40 mouse cellular contexts compared by ENCODE assay signal in the genomic region with DNA sequence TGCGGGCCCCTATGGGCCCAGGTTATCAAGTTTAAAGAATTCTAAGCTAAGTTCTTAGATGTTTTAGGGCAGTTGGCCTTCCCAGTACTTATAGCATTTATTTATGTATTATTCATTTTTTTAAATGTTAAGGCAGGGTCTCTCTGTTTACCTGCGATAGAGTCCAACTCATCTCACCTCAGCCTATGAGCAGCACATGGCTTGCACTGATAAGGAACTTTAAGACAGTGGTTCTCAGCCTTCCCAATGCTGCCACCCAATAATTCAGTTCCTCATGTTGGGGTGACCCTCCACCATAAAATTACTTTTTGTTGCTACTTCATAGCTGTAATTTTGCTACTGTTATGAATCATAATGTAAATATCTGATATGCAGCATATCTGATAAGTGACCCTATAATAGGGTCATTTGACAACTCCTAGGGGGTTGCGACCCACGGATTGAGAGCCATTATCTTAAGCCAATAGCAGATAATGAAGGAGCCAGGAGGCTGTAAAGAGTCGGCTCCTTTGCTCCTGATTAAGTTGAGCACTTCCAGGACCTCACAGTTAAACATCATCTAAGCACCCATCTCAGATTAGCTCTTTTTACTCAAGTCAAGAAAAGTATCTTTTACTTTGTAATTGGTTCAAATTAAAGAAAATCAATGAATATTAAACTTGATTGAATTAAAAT. TPM values are rescaled to one million over a fixed set of nuclear protein-coding genes. Genes with fewer than 3 reads are reported as not detected.
DNase-seq lines count a peak whose midpoint lies in the region; ATAC-seq and TF ChIP-seq lines count a peak whose summit lies in the region.
"Had no signal": no experiment of that assay in that cellular context is flagged by ENCODE, and none has a peak within 500 bp of the region (broad histone marks: within the 10 kb centered on the region; RNA-seq: fewer than 3 reads in every experiment).

No protein-coding gene starts in this region.

- H3K4me2 ChIP-seq in liver, embryonic 14.5 days (ENCODE audit: low read depth) = peak overlapping the region; percentile 2; the same call in 1 of the 2 replicates
- H3K4me2 ChIP-seq in midbrain, embryonic 16.5 days (ENCODE audit: low read length) = no peak overlapping the region
- H3K4me2 ChIP-seq: heart, embryonic 15.5 days; limb, embryonic 12.5 days; midbrain, embryonic 15.5 days; neural tube, embryonic 12.5 days; stomach, embryonic 15.5 days had no signal

- no peak overlapping the region for H3K4me3 ChIP-seq in heart, embryonic 10.5 days
- H3K4me3 ChIP-seq in liver, embryonic 14.5 days (ENCODE audit: insufficient read depth in 1 of 2, low read depth in 2 of 2, low read length in 2 of 2) = no peak overlapping the region
- no peak overlapping the region for H3K4me3 ChIP-seq in midbrain, embryonic 16.5 days (ENCODE audit: low read depth, low read length)
- H3K4me3 ChIP-seq in left cerebral cortex, adult 2 months = no peak overlapping the region
- H3K4me3 ChIP-seq: forebrain, embryonic 10.5 days; gastrocnemius, adult 2 months; heart, embryonic 15.5 days; limb, embryonic 12.5 days; midbrain, embryonic 10.5 days; midbrain, embryonic 15.5 days; myocyte; neural tube, embryonic 12.5 days; stomach, embryonic 15.5 days had no signal

- H3K27me3 ChIP-seq in heart, embryonic 10.5 days (ENCODE audit: insufficient read depth, poor library complexity, severe bottlenecking) = no peaks in the 10 kb centered on the region
- no peaks in the 10 kb centered on the region for H3K27me3 ChIP-seq in liver, embryonic 14.5 days (ENCODE audit: control insufficient read depth, insufficient read depth, low read length)
- no peaks in the 10 kb centered on the region for H3K27me3 ChIP-seq in midbrain, embryonic 16.5 days (ENCODE audit: control insufficient read depth, insufficient read depth, low read depth, low read length)
- H3K27me3 ChIP-seq: CH12.LX; heart, embryonic 15.5 days; limb, embryonic 12.5 days; midbrain, embryonic 15.5 days; neural tube, embryonic 12.5 days; stomach, embryonic 15.5 days had no signal

- peak; percentile 65 for ATAC-seq in erythroid progenitor cell, adult 5-6 weeks (replicated peaks; ENCODE audit: low FRiP score, poor library complexity, severe bottlenecking)
- ATAC-seq in liver, embryonic 14.5 days (ENCODE audit: insufficient read depth) = peak; percentile 76
- peak; percentile 48 for ATAC-seq in megakaryocyte-erythroid progenitor cell, adult 5-6 weeks (replicated peaks; ENCODE audit: low FRiP score, low TSS enrichment, poor library complexity, severe bottlenecking)
- no peak for ATAC-seq in midbrain, embryonic 16.5 days
- ATAC-seq: forebrain, embryonic 16.5 days; hindbrain, embryonic 16.5 days; intestine, embryonic 16.5 days; lung, postnatal 0 days; midbrain, embryonic 15.5 days had no signal

- no peak overlapping the region for H3K9ac ChIP-seq in liver, embryonic 14.5 days (replicated peaks)
- no peak overlapping the region for H3K9ac ChIP-seq in midbrain, embryonic 16.5 days (ENCODE audit: low read depth, low read length)
- H3K9ac ChIP-seq: heart, embryonic 15.5 days; limb, embryonic 12.5 days; midbrain, embryonic 15.5 days; neural tube, embryonic 12.5 days; stomach, embryonic 15.5 days had no signal

- peaks cover 31% of the 10 kb centered on the region; the same call in 1 of the 2 replicates for H3K4me1 ChIP-seq in heart, embryonic 10.5 days
- H3K4me1 ChIP-seq in liver, embryonic 14.5 days (replicated peaks; ENCODE audit: control insufficient read depth in 2 of 2, insufficient read depth in 2 of 2, low read length in 1 of 2) = peaks cover 13 to 26% of the 10 kb centered on the region in 2 experiments
- no peaks in the 10 kb centered on the region for H3K4me1 ChIP-seq in midbrain, embryonic 16.5 days (ENCODE audit: control insufficient read depth, insufficient read depth, low read length)
- H3K4me1 ChIP-seq: forebrain, embryonic 10.5 days; limb, embryonic 12.5 days; midbrain, embryonic 15.5 days; neural tube, embryonic 12.5 days; stomach, embryonic 15.5 days had no signal

- no peaks in the 10 kb centered on the region for H3K36me3 ChIP-seq in heart, embryonic 10.5 days
- no peaks in the 10 kb centered on the region for H3K36me3 ChIP-seq in liver, embryonic 14.5 days (replicated peaks; ENCODE audit: control insufficient read depth, insufficient read depth, low read depth)
- H3K36me3 ChIP-seq in midbrain, embryonic 16.5 days (ENCODE audit: control insufficient read depth, insufficient read depth, low read length) = no peaks in the 10 kb centered on the region
- H3K36me3 ChIP-seq: forebrain, embryonic 10.5 days; heart, embryonic 15.5 days; limb, embryonic 12.5 days; midbrain, embryonic 10.5 days; midbrain, embryonic 15.5 days; neural tube, embryonic 12.5 days; stomach, embryonic 15.5 days had no signal

- WGBS in heart, embryonic 10.5 days = 45% methylated on average over 5 of the region's 5 CpGs
- 31% methylated on average over 5 of the region's 5 CpGs for WGBS in liver, embryonic 14.5 days (ENCODE audit: insufficient replicate concordance)
- WGBS in midbrain, embryonic 16.5 days = 86% methylated on average over 5 of the region's 5 CpGs

- intact Hi-C loops in left cerebral cortex, adult 2 months (cut with DNase I) = loop anchor here (10.0 kb wide), 1 partner anchor 148 kb away; no protein-coding TSS in a partner anchor

- H3K9me3 ChIP-seq in heart, embryonic 10.5 days = no peaks in the 10 kb centered on the region
- no peaks in the 10 kb centered on the region for H3K9me3 ChIP-seq in liver, embryonic 14.5 days (ENCODE audit: control insufficient read depth, low read length)
- H3K9me3 ChIP-seq in midbrain, embryonic 16.5 days (replicated peaks; ENCODE audit: control insufficient read depth, low read length, poor library complexity, severe bottlenecking) = no peaks in the 10 kb centered on the region
- H3K9me3 ChIP-seq: limb, embryonic 12.5 days; midbrain, embryonic 10.5 days; midbrain, embryonic 15.5 days; stomach, embryonic 15.5 days had no signal

- no peak for TF ChIP-seq CTCF in liver, embryonic 14.5 days (IDR thresholded peaks at IDR 0.05; ENCODE audit: low read depth)
- no peak for TF ChIP-seq CTCF in left cerebral cortex, adult 2 months (IDR thresholded peaks at IDR 0.05)

- H3K27ac ChIP-seq in heart, embryonic 10.5 days = no peak overlapping the region
- H3K27ac ChIP-seq in liver, embryonic 14.5 days = peak overlapping the region; percentile 15; the same call in 1 of the 2 replicates
- no peak overlapping the region for H3K27ac ChIP-seq in midbrain, embryonic 16.5 days (ENCODE audit: low read length)
- no peak overlapping the region for H3K27ac ChIP-seq in left cerebral cortex, adult 2 months
- H3K27ac ChIP-seq: forebrain, embryonic 10.5 days; gastrocnemius, adult 2 months; heart, embryonic 15.5 days; limb, embryonic 12.5 days; macrophage; midbrain, embryonic 10.5 days; midbrain, embryonic 15.5 days; neural tube, embryonic 12.5 days; stomach, embryonic 15.5 days had no signal

- peak; percentile 51 for DNase-seq in heart, embryonic 10.5 days (ENCODE audit: low spot score)
- DNase-seq in heart, adult 8-10 months (ENCODE audit: low spot score) = no peak
- peak in 2 of 3 experiments; percentile 73 to 82 for DNase-seq in liver, embryonic 14.5 days (ENCODE audit: low read depth in 3 of 3, low spot score in 3 of 3)
- no peak for DNase-seq in left cerebral cortex, adult 2 months (ENCODE audit: extremely low spot score in 1 of 2, low spot score in 2 of 2)
- DNase-seq in urinary bladder, postnatal 10 days (ENCODE audit: low spot score) = no peak
- DNase-seq: adrenal gland, postnatal 25 days; cerebellum, adult 11 months; cerebellum, adult 9-10 months; cerebellum, postnatal 36 days; gastrocnemius, adult 2 months; kidney, adult 9 months; kidney, postnatal 10 days; layer of hippocampus, postnatal 36 days; lung, adult 18-20 months had no signal

- TF ChIP-seq EP300 in liver, embryonic 14.5 days (IDR thresholded peaks at IDR 0.05; ENCODE audit: low read depth) = peak; percentile 71

RNA-seq across cellular contexts. Expression of a gene that starts 17.6 kb away (rescaled TPM):
- polyA plus RNA-seq in heart, embryonic 10.5 days (2016; fragmentation: Nextera tagmentation; extraction: Ambion mirVana) = not detected in 2 replicates
- not detected for total RNA-seq in heart, adult 8-10 months (2022)
- not detected in 2 replicates for total RNA-seq in erythroid progenitor cell, adult 5-6 weeks (2015; ENCODE audit: low replicate concordance)
- total RNA-seq in erythroid progenitor cell, adult 5-6 weeks (2017; ENCODE audit: low replicate concordance) = not detected in 2 replicates
- not detected in 2 replicates for polyA plus RNA-seq in liver, embryonic 14.5 days (2012; rRNA removed)
- not detected in 2 replicates for polyA plus RNA-seq in liver, embryonic 14.5 days (2014; fragmentation: Nextera tagmentation; extraction: Ambion mirVana)
- total RNA-seq in megakaryocyte-erythroid progenitor cell, adult 5-6 weeks (2014; fragmentation: Nextera tagmentation) = not detected in 2 replicates
- not detected in 2 replicates for total RNA-seq in megakaryocyte-erythroid progenitor cell, adult 5-6 weeks (2017)
- not detected in 2 replicates for polyA plus RNA-seq in midbrain, embryonic 16.5 days (2015; fragmentation: Nextera tagmentation; extraction: Ambion mirVana)
- total RNA-seq in left cerebral cortex, adult 2 months (2021) = not detected
- total RNA-seq: adrenal gland, adult 18-20 months; adrenal gland, postnatal 25 days; ES-E14; gastrocnemius, adult 2 months; gastrocnemius, postnatal 4 days; heart, postnatal 25 days had no signal
- polyA plus RNA-seq: brain, embryonic 14.5 days; C2C12; embryonic facial prominence, embryonic 11.5 days; forebrain, embryonic 10.5 days; forebrain, embryonic 16.5 days; heart, embryonic 15.5 days; hindbrain, embryonic 11.5 days; hindbrain, embryonic 16.5 days; limb, embryonic 12.5 days; lung, postnatal 0 days; macrophage; midbrain, embryonic 10.5 days; midbrain, embryonic 15.5 days; myocyte; neural tube, embryonic 12.5 days; stomach, embryonic 15.5 days; urinary bladder, adult 2 months had no signal

RNA-seq across cellular contexts. Expression of a gene that starts 21.4 kb away (rescaled TPM):
- polyA plus RNA-seq in heart, embryonic 10.5 days (2016; fragmentation: Nextera tagmentation; extraction: Ambion mirVana) = 0.07 and 0.21 TPM in 2 replicates
- 1 to 10 TPM in 1 of 4 experiments, under 1 TPM in 3; 0.27 to 1.3 (median 0.80) TPM for total RNA-seq in heart, adult 8-10 months (2022)
- 3,936 and 3,940 TPM in 2 replicates for total RNA-seq in erythroid progenitor cell, adult 5-6 weeks (2015; ENCODE audit: low replicate concordance)
- 2,045 and 2,132 TPM in 2 replicates for total RNA-seq in erythroid progenitor cell, adult 5-6 weeks (2017; ENCODE audit: low replicate concordance)
- 8.9 and 11.0 TPM in 2 replicates for polyA plus RNA-seq in liver, embryonic 14.5 days (2012; rRNA removed)
- polyA plus RNA-seq in liver, embryonic 14.5 days (2014; fragmentation: Nextera tagmentation; extraction: Ambion mirVana) = 19.5 and 20.4 TPM in 2 replicates
- total RNA-seq in megakaryocyte-erythroid progenitor cell, adult 5-6 weeks (2014; fragmentation: Nextera tagmentation) = 337 and 406 TPM in 2 replicates
- total RNA-seq in megakaryocyte-erythroid progenitor cell, adult 5-6 weeks (2017) = 141 and 329 TPM in 2 replicates
- polyA plus RNA-seq in midbrain, embryonic 16.5 days (2015; fragmentation: Nextera tagmentation; extraction: Ambion mirVana) = not detected in 2 replicates
- under 1 TPM in 1 of 2 experiments, not detected in 1; 0.18 TPM for total RNA-seq in left cerebral cortex, adult 2 months (2021)
- total RNA-seq: ES-E14; layer of hippocampus, postnatal 36 days had no signal
- polyA plus RNA-seq: C2C12; forebrain, embryonic 10.5 days; forebrain, embryonic 16.5 days; hindbrain, embryonic 16.5 days; midbrain, embryonic 10.5 days; myocyte had no signal

Comparison
In these comparisons a context has a peak if more than half of its experiments do, and no peak if none do; other contexts are left out.
1. DNase-seq: peak in heart, embryonic 10.5 days (single experiment) and liver, embryonic 14.5 days (2 of 3); none in heart, adult 8-10 months (single experiment), left cerebral cortex, adult 2 months (0 of 2) and urinary bladder, postnatal 10 days (single experiment).
2. RNA of a gene that starts 21.4 kb away (total RNA-seq): 2,045 to 3,940 TPM in erythroid progenitor cell, adult 5-6 weeks and 141 to 406 TPM in megakaryocyte-erythroid progenitor cell, adult 5-6 weeks; 0.27 to 1.3 TPM in heart, adult 8-10 months and 0.18 TPM in left cerebral cortex, adult 2 months; every median in the first group is over 10 times any median in the second.